ENCODE assay signal across 8 mouse cellular contexts in genomic region chr5:33335273-33335976, GRCm38 (mm10). TPM values are rescaled to one million over a fixed set of nuclear protein-coding genes. Genes with fewer than 3 reads are reported as not detected.
DNase-seq lines count a peak whose midpoint lies in the region; ATAC-seq lines count a peak whose summit lies in the region.

Maea (plus strand) TSS chr5:33335509.

- DNase-seq in Muller cell, postnatal 12 days (ENCODE audit: inconsistent ontology term): peak; percentile 97
- DNase-seq in cerebellum, adult 9-11 months: peak; percentile 98
- peak; percentile 97 to 98 for DNase-seq in frontal cortex, adult 2 months (ENCODE audit: extremely low spot score in 1 of 2, low spot score in 1 of 2)
- peak; percentile 94 for DNase-seq in hindbrain, embryonic 11.5 days (ENCODE audit: low spot score)
- peak; percentile 93 to 95 for DNase-seq in layer of hippocampus, postnatal 10 days (ENCODE audit: low spot score in 2 of 2)
- DNase-seq in lung, postnatal 10 days: peak; percentile 97
- peak; percentile 94 for DNase-seq in ovary, postnatal 36 days (ENCODE audit: low spot score)
- DNase-seq in thymus, postnatal 25 days: peak; percentile 94

- no peaks in the 10 kb centered on the region for H3K36me3 ChIP-seq in hindbrain, embryonic 11.5 days (ENCODE audit: control insufficient read depth, insufficient read depth, low read length)

- peak; percentile 100 for ATAC-seq in hindbrain, embryonic 11.5 days (ENCODE audit: low FRiP score)

- H3K4me1 ChIP-seq in hindbrain, embryonic 11.5 days (replicated peaks; ENCODE audit: control insufficient read depth, insufficient read depth, low read length): peaks cover 6% of the 10 kb centered on the region

- peak within 1 kb of the TSS; percentile 78 for H3K27ac ChIP-seq in hindbrain, embryonic 11.5 days (ENCODE audit: low read depth, low read length)

- H3K4me2 ChIP-seq in hindbrain, embryonic 11.5 days (replicated peaks; ENCODE audit: low read depth, low read length): peak within 1 kb of the TSS; percentile 91

- no peaks in the 10 kb centered on the region for H3K9me3 ChIP-seq in hindbrain, embryonic 11.5 days (ENCODE audit: control insufficient read depth, low read length)

- H3K9ac ChIP-seq in hindbrain, embryonic 11.5 days (ENCODE audit: low read depth, low read length): peak within 1 kb of the TSS; percentile 97

- H3K4me3 ChIP-seq in hindbrain, embryonic 11.5 days (ENCODE audit: low read depth, low read length): peak within 1 kb of the TSS; percentile 100

- no peaks in the 10 kb centered on the region for H3K27me3 ChIP-seq in hindbrain, embryonic 11.5 days (ENCODE audit: control insufficient read depth, insufficient read depth, low read length)

- under 1% methylated on average over 61 of the region's 71 CpGs for WGBS in hindbrain, embryonic 11.5 days

RNA-seq across cellular contexts. Expression of gene Maea, which starts in this region (rescaled TPM):
- 102 and 113 TPM in 2 replicates for polyA plus RNA-seq in frontal cortex, adult 2 months (2012; rRNA removed)
- 133 and 141 TPM in 2 replicates for polyA plus RNA-seq in hindbrain, embryonic 11.5 days (2014; fragmentation: Nextera tagmentation; extraction: Ambion mirVana)
- total RNA-seq in layer of hippocampus, postnatal 10 days (2021): 10 to 100 TPM; 86.7 to 88.9 TPM

Comparison
In these comparisons a context has a peak if more than half of its experiments do, and no peak if none do; other contexts are left out.
1. Peak in every context shown above with its lines: DNase-seq, ATAC-seq, H3K4me3 ChIP-seq and H3K27ac ChIP-seq.